Mouse (Mus musculus) spleen, postnatal 10 days (tissue): Measurements from ENCODE around the gene Ppp1r15a.
"Not testable (repeated sequence)": the region's sequence is repeated elsewhere in the genome, so short reads cannot be mapped to it uniquely, and the experiment has no call there.

Experiments
- DNase-seq, 2 experiments: peaks; one replicate each; pipeline ENCODE4 v3.0.0; 2021 to 2022; ENCODE audit warnings: low spot score in 2 of 2

Ppp1r15a gene

GRCm38 (mm10) chr7:45519345-45520120 is 6.5 kb downstream of the Ppp1r15a start:
- peak in 1 of 2 experiments; percentile 49 for DNase-seq

- DNase-seq, result no peak
Measured at GRCm38 (mm10) chr7:45518618-45519017, 7.5 kb downstream of the Ppp1r15a start.

- not testable (repeated sequence) for DNase-seq
Measured at GRCm38 (mm10) chr7:45516846-45517245, 9.2 kb downstream of the Ppp1r15a start.

- DNase-seq, result peak in 1 of 2 experiments; percentile 50
Measured at GRCm38 (mm10) chr7:45515436-45515835, 10.6 kb downstream of the Ppp1r15a start.

- no peak for DNase-seq
Measured at GRCm38 (mm10) chr7:45514411-45514810, 11.7 kb downstream of the Ppp1r15a start.

GRCm38 (mm10) chr7:45509912-45510787 is 15.9 kb downstream of the Ppp1r15a start, which contains the start of gene Nucb1:
Gene Nucb1, minus strand, starts transcription at chr7:45510406.
- DNase-seq, result peak; percentile 93 to 95

- DNase-seq, result peak; percentile 48 to 56
Measured at GRCm38 (mm10) chr7:45509181-45509882, 16.7 kb downstream of the Ppp1r15a start.

GRCm38 (mm10) chr7:45508561-45508960 is 17.5 kb downstream of the Ppp1r15a start:
- peak; percentile 54 to 64 for DNase-seq

- no peak for DNase-seq
Measured at GRCm38 (mm10) chr7:45507583-45507982, 18.5 kb downstream of the Ppp1r15a start.

GRCm38 (mm10) chr7:45498427-45498826 is 27.6 kb downstream of the Ppp1r15a start:
- no peak for DNase-seq

- DNase-seq, result no peak
Measured at GRCm38 (mm10) chr7:45494548-45494947, 31.5 kb downstream of the Ppp1r15a start.

- no peak for DNase-seq
Measured at GRCm38 (mm10) chr7:45492951-45493350, 33.1 kb downstream of the Ppp1r15a start.

GRCm38 (mm10) chr7:45492225-45492844 is 33.7 kb downstream of the Ppp1r15a start:
- no peak for DNase-seq

- DNase-seq, result no peak
Measured at GRCm38 (mm10) chr7:45491264-45491663, 34.8 kb downstream of the Ppp1r15a start.

GRCm38 (mm10) chr7:45490822-45491221 is 35.2 kb downstream of the Ppp1r15a start:
- no peak for DNase-seq

GRCm38 (mm10) chr7:45489578-45489977 is 36.5 kb downstream of the Ppp1r15a start:
- DNase-seq, result no peak

GRCm38 (mm10) chr7:45488293-45489204 is 37.5 kb downstream of the Ppp1r15a start, which contains the start of gene Dhdh:
Gene Dhdh, minus strand, starts transcription at chr7:45488805.
- peak; percentile 49 to 71 for DNase-seq

GRCm38 (mm10) chr7:45487861-45488292 is 38.2 kb downstream of the Ppp1r15a start:
- no peak for DNase-seq

- no peak for DNase-seq
Measured at GRCm38 (mm10) chr7:45486761-45487415, 39.2 kb downstream of the Ppp1r15a start, which contains the start of gene Gm45808. Gene Gm45808, minus strand, starts transcription at chr7:45486811.

- no peak for DNase-seq
Measured at GRCm38 (mm10) chr7:45486158-45486557, 39.9 kb downstream of the Ppp1r15a start.
